Mouse (Mus musculus) heart, embryonic 14.5 days (tissue): ENCODE data around the gene Radil. TPM values are rescaled to one million over a fixed set of nuclear protein-coding genes. Genes with fewer than 3 reads are reported as not detected.

Source experiments
- ATAC-seq: fragments of 200-750 bp; cut with Nextera tagmentation; 2 replicates; pipeline ENCODE4 v1.8.0; 2017; ENCODE audit warnings: low read depth, moderate TSS enrichment; ENCODE audit not compliant: insufficient number of reproducible peaks, insufficient read depth, low FRiP score
- H3K27ac ChIP-seq, 2 experiments: fragments of 200-500 bp in 1 of 2; fragments of 300-500 bp in 1 of 2; sonication (generic) in 1 of 2; replicated peaks in 1 of 2; 2 replicates each; pipeline ENCODE4 v1.5.1; 2012 to 2014; ENCODE audit warnings: low read depth in 2 of 2, low read length in 2 of 2, control low read depth in 1 of 2, mild to moderate bottlenecking in 1 of 2, mixed read lengths in 1 of 2; ENCODE audit not compliant: control insufficient read depth in 1 of 2, insufficient read depth in 1 of 2
- H3K27me3 ChIP-seq: fragments of 300-500 bp; sonication (generic); 2 replicates; pipeline ENCODE4 v1.6.1; 2014; ENCODE audit warnings: mild to moderate bottlenecking, low read length, control low read depth; ENCODE audit not compliant: control insufficient read depth, insufficient read depth
- H3K36me3 ChIP-seq: fragments of 300-500 bp; sonication (generic); 2 replicates; pipeline ENCODE4 v1.6.1; 2014; ENCODE audit warnings: mild to moderate bottlenecking, control low read depth, low read length, mixed read lengths; ENCODE audit not compliant: control insufficient read depth, insufficient read depth
- H3K4me1 ChIP-seq, 2 experiments: fragments of 200-500 bp in 1 of 2; fragments of 300-500 bp in 1 of 2; sonication (generic) in 1 of 2; 2 replicates each; pipeline ENCODE4 v1.6.1; 2012 to 2014; ENCODE audit warnings: low read length in 2 of 2, control low read depth in 1 of 2, mixed read lengths in 1 of 2; ENCODE audit not compliant: control insufficient read depth in 2 of 2, insufficient read depth in 2 of 2
- H3K4me2 ChIP-seq: fragments of 300-500 bp; sonication (generic); 2 replicates; pipeline ENCODE4 v1.6.1; 2014; ENCODE audit warnings: mild to moderate bottlenecking, low read length
- H3K4me3 ChIP-seq, 2 experiments: fragments of 200-500 bp in 1 of 2; fragments of 300-500 bp in 1 of 2; sonication (generic) in 1 of 2; 2 replicates each; pipeline ENCODE4 v1.5.1; 2012 to 2014; ENCODE audit warnings: low read length in 2 of 2, mild to moderate bottlenecking in 2 of 2, control low read depth in 1 of 2, low read depth in 1 of 2, moderate library complexity in 1 of 2; ENCODE audit not compliant: control insufficient read depth in 1 of 2, insufficient read depth in 1 of 2
- H3K9ac ChIP-seq: fragments of 300-500 bp; sonication (generic); 2 replicates; pipeline ENCODE4 v1.6.1; 2014; ENCODE audit warnings: mild to moderate bottlenecking, low read length
- H3K9me3 ChIP-seq: fragments of 300-500 bp; sonication (generic); 2 replicates; pipeline ENCODE4 v1.6.1; 2016; ENCODE audit warnings: low read length, control low read depth; ENCODE audit not compliant: control insufficient read depth
- WGBS: fragments of 180-500 bp; shearing (Covaris S2); extraction: QIAGEN DNeasy Blood & Tissue Kit; methylation state at CpG from one replicate; pipeline ENCODE4 v1.1.7; 2014; 5-methylcytosine and 5-hydroxymethylcytosine counted together
- polyA plus RNA-seq: library from polyadenylated mRNA; unstranded; fragments of >200 nt; fragmentation: Nextera tagmentation; extraction: Ambion mirVana; gene quantifications from 2 replicates; pipeline ENCODE4 v1.2.1, GENCODE M21; 2014

The Radil gene
- polyA plus RNA-seq = 9.7 and 12.1 TPM in 2 replicates

GRCm38 (mm10) chr5:142550706-142551652 lies at the start of gene Radil:
Gene Radil (minus strand): TSS chr5:142551098.
- H3K4me3 ChIP-seq = peak within 1 kb of the TSS; percentile 56 to 62
- H3K4me2 ChIP-seq = peak within 1 kb of the TSS; percentile 96
- no peaks in the 10 kb centered on the region for H3K36me3 ChIP-seq
- WGBS = 2% methylated on average over 78 of the region's 80 CpGs
- peaks cover 14 to 19% of the 10 kb centered on the region in 2 experiments for H3K4me1 ChIP-seq
- H3K9ac ChIP-seq = peak within 1 kb of the TSS; percentile 79
- H3K27me3 ChIP-seq = no peaks in the 10 kb centered on the region
- ATAC-seq = peak; percentile 93
- H3K27ac ChIP-seq = peak within 1 kb of the TSS; percentile 75 to 79
- no peaks in the 10 kb centered on the region for H3K9me3 ChIP-seq

DNA sequence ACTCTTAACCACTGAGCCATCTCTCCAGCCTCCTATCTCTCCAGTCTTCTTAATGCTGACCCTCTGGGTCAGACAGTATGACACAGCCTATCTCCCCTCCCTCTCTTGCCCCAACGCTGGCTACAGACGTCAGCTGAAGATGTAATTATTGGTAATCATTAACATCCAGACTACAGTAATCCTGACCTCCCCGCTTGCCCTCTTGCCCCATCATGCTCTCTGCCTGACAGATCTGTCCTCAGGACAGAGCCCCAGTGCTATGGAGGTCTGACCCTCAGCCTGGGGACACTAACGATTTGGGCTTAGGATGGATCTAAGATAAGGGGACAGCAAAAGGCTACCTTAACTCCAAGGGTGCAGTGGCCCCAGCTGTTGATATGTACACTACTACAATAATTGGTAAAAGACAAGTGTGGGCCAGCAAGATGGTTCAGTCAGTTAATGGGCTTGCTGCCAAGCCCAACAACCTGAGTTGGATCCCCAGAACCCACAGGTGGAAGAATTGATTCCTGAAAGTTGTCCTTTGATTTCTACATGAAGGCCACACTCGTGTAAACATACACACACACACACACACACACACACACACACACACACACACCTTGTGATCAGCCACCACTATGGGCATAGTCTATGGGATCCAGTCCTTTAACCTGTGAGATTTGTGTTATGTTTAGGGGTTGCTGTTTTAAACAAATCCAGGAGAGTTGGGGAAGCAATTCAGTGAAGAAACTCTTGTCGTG lies 46.9 kb upstream of the Radil start:
- no peak overlapping the region for H3K9ac ChIP-seq
- no peak overlapping the region for H3K4me2 ChIP-seq
- H3K36me3 ChIP-seq = no peaks in the 10 kb centered on the region
- ATAC-seq = no peak
- no peaks in the 10 kb centered on the region for H3K27me3 ChIP-seq
- no peaks in the 10 kb centered on the region for H3K4me1 ChIP-seq
- no peak overlapping the region for H3K4me3 ChIP-seq
- no peak overlapping the region for H3K27ac ChIP-seq
- WGBS = 76% methylated on average over 6 of the region's 6 CpGs
- no peaks in the 10 kb centered on the region for H3K9me3 ChIP-seq

GRCm38 (mm10) chr5:142596723-142597122 lies 45.8 kb upstream of the Radil start:
- WGBS = 74% methylated on average over 6 of the region's 6 CpGs
- H3K4me1 ChIP-seq = no peaks in the 10 kb centered on the region
- H3K36me3 ChIP-seq = no peaks in the 10 kb centered on the region
- ATAC-seq = no peak
- no peak overlapping the region for H3K4me3 ChIP-seq
- no peak overlapping the region for H3K4me2 ChIP-seq
- H3K27ac ChIP-seq = no peak overlapping the region
- no peaks in the 10 kb centered on the region for H3K9me3 ChIP-seq
- H3K27me3 ChIP-seq = no peaks in the 10 kb centered on the region
- H3K9ac ChIP-seq = no peak overlapping the region

DNA sequence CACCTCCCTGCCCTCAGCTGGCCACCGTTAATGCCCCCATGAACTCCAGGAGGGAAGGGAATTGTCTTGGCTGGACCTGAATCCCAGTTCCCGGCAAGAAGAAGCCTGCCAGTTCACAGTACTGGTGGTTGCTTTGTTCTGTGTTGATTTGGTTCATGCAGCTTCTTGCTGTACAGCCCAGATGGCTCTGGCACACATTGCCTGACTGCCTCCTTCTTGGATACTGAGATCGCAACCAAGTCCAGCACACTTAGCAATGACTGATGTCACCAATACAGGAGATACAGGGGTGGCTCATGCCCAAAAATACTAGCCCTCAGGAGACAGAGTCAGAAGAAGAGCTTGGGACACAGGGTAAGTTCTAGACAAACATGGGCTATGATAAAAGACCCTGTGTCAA lies 44.8 kb upstream of the Radil start:
- Histone ChIP-seq H3K36me3 (no peaks in the 10 kb centered on the region), H3K9ac (no peak overlapping the region), H3K9me3 (no peaks in the 10 kb centered on the region), H3K27ac (no peak overlapping the region), H3K4me2 (no peak overlapping the region), H3K27me3 (no peaks in the 10 kb centered on the region), H3K4me1 (no peaks in the 10 kb centered on the region), H3K4me3 (no peak overlapping the region)
- 69% methylated on average over 3 of the region's 3 CpGs for WGBS
- ATAC-seq = no peak

DNA sequence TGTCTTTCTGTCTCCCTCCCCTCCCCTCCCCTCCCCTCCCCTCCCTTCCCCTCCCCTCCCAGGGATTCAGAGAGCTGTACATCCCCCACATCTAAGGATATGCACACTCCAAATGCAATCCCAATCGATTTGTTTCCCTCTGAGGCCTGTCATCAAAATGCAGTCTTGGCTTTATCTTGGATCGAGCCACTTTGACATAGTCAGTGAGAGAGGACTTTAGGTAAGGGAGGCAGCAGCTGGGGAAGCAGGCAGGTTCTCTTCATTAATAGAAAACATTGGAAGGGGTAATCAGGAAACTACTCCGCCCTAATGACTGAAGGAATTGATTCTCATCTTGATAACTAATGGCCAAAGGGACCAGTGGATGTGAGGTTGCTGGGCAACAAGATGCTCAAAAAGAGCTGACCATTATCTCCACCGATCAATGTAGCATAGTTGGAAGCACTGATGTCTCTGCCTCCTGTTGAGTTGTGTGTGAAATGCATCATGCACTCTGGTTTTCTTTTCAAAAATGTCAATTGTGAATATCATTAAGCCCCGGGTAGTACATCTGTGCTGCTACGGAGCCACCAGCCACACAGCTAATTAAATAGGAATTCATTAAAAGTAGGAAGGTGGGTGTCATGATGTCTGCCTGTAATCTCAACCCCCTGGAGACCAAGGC lies 40.2 kb upstream of the Radil start:
- no peak overlapping the region for H3K27ac ChIP-seq
- no peaks in the 10 kb centered on the region for H3K9me3 ChIP-seq
- WGBS = 77% methylated on average over 6 of the region's 6 CpGs
- no peaks in the 10 kb centered on the region for H3K27me3 ChIP-seq
- H3K4me1 ChIP-seq = no peaks in the 10 kb centered on the region
- no peaks in the 10 kb centered on the region for H3K36me3 ChIP-seq
- ATAC-seq = no peak
- H3K4me2 ChIP-seq = no peak overlapping the region
- H3K4me3 ChIP-seq = no peak overlapping the region
- H3K9ac ChIP-seq = no peak overlapping the region

DNA sequence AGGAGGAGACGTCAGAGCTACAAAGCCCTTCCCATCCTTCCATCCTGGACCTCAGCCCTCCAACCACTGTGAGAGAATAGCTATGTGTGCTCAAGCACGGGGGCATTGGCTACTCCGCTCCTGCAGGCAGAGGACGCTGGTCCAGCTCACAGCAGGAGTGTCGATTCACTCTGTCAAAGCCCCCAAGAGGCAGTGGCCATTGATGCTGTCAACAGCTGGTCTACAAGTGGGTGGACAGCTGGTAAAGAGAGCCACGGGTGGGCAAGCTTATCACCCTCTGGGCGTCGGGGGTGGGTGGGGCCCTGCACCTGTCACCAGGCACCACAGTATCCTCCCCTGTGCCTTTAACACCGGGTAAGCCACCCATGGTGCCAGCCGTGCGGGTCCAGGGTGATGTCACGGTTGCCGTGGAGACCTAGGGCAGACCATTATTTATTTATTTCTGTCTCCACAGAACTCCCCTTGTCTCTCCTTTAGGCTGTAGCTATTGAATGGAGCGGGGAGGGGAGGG lies 32.8 kb upstream of the Radil start:
- H3K4me3 ChIP-seq = no peak overlapping the region
- no peak overlapping the region for H3K9ac ChIP-seq
- H3K27me3 ChIP-seq = no peaks in the 10 kb centered on the region
- no peak overlapping the region for H3K27ac ChIP-seq
- no peaks in the 10 kb centered on the region for H3K36me3 ChIP-seq
- no peak overlapping the region for H3K4me2 ChIP-seq
- WGBS = 45% methylated on average over 14 of the region's 14 CpGs
- no peaks in the 10 kb centered on the region for H3K4me1 ChIP-seq
- no peak for ATAC-seq
- no peaks in the 10 kb centered on the region for H3K9me3 ChIP-seq

DNA sequence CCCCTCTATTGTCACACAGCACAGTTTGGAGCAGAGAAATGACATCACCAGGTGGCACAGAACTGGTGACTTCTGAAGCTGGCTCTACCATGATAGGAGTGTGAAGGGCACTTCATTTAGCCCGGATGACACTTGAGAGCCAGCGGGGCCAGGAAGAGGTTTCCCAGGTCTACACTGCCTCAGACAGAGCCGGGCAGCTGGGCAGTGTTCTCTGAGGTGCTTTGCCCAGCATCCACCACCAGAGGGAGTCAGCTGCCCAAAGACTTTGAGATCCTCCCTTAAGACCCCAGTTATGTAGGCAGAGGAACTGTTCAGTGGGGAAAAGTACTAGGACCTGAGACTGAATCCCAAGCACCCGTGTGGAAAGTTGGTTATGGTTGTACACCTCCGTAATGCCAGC lies 30.6 kb upstream of the Radil start:
- no peak overlapping the region for H3K9ac ChIP-seq
- peaks cover 4% of the 10 kb centered on the region; the same call in 1 of the 2 replicates for H3K9me3 ChIP-seq
- no peak overlapping the region for H3K27ac ChIP-seq
- no peak overlapping the region for H3K4me2 ChIP-seq
- WGBS = 14% methylated on average over 5 of the region's 5 CpGs
- H3K27me3 ChIP-seq = no peaks in the 10 kb centered on the region
- H3K36me3 ChIP-seq = no peaks in the 10 kb centered on the region
- H3K4me3 ChIP-seq = no peak overlapping the region
- H3K4me1 ChIP-seq = no peaks in the 10 kb centered on the region
- no peak for ATAC-seq
